Mouse (Mus musculus): ENCODE results near the gene Olfr983. TPM values are rescaled to one million over a fixed set of nuclear protein-coding genes. Genes with fewer than 3 reads are reported as not detected.

Gene Olfr983
- polyA plus RNA-seq (2016; fragmentation: Nextera tagmentation; extraction: Ambion mirVana): not detected in 2 replicates

DNA sequence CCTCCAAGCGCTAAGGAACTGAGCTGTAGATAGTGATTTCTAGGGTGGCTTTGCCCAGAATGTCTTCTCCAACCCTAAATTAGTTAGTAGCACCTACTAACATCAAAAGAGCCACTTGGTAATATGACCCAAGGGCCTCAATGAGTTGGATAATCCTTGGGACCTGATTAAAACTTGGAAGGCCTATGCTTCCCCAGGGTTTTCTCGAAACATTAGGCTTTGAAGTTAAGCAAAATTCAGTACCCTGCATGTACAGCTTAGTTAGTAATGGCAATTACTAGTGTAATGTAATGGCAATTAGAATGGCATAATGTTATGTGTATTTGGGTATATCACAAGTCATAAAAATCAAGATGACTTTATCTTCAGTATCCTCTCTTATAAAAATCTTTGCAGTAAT is at the start of gene Olfr983:
Olfr983 (minus strand) TSS at position 101 of the 400 bp plus-strand sequence.
- H3K4me1 ChIP-seq: no peaks in the 10 kb centered on the region
- H3K4me2 ChIP-seq (replicated peaks): no peak within 1 kb of the TSS
- no peak within 1 kb of the TSS for H3K4me3 ChIP-seq
- no peaks in the 10 kb centered on the region for H3K36me3 ChIP-seq
- no peaks in the 10 kb centered on the region for H3K27me3 ChIP-seq
- no peaks in the 10 kb centered on the region for H3K9me3 ChIP-seq
- no peak for ATAC-seq (ENCODE audit: low FRiP score, low read depth)
- WGBS: 83% methylated on average over 2 of the region's 2 CpGs
- no peak within 1 kb of the TSS for H3K27ac ChIP-seq (replicated peaks)
- H3K9ac ChIP-seq (replicated peaks): no peak within 1 kb of the TSS

- Histone ChIP-seq H3K4me2 (replicated peaks) (no peak overlapping the region), H3K4me3 (no peak overlapping the region), H3K36me3 (no peaks in the 10 kb centered on the region), H3K27me3 (no peaks in the 10 kb centered on the region), H3K4me1 (no peaks in the 10 kb centered on the region), H3K9ac (replicated peaks) (no peak overlapping the region), H3K27ac (replicated peaks) (no peak overlapping the region), H3K9me3 (no peaks in the 10 kb centered on the region)
- no peak for ATAC-seq (ENCODE audit: low FRiP score, low read depth)
- WGBS: 46% methylated on average over 1 of the region's 1 CpGs
These were observed 48.1 kb upstream of the Olfr983 start for GRCm38 (mm10) chr9:40141544-40141943.

DNA sequence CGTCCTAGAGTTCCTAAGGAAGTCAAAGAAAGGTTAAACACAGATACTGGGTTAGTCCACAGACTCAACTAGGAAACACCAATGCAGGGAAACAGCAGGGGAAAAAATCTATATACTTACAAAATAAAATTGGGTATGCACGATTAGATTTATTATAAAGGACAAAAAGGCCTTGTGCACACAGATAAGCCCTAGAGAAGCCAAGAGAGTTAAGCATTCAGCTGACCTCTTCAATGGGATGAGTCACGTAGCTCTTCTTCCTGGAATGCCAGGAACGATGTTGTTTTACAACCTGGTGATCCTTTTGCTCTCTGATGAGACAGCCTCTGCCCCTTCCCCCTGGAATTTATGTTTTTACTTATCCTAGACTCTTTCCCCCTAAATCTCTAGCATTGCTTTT is 46.1 kb upstream of the Olfr983 start:
- no peak for ATAC-seq (ENCODE audit: low FRiP score, low read depth)
- H3K4me3 ChIP-seq: no peak overlapping the region
- 74% methylated on average over 4 of the region's 4 CpGs for WGBS
- H3K9ac ChIP-seq (replicated peaks): no peak overlapping the region
- no peak overlapping the region for H3K27ac ChIP-seq (replicated peaks)
- H3K36me3 ChIP-seq: no peaks in the 10 kb centered on the region
- H3K27me3 ChIP-seq: no peaks in the 10 kb centered on the region
- H3K4me2 ChIP-seq (replicated peaks): no peak overlapping the region
- no peaks in the 10 kb centered on the region for H3K9me3 ChIP-seq
- no peaks in the 10 kb centered on the region for H3K4me1 ChIP-seq

DNA sequence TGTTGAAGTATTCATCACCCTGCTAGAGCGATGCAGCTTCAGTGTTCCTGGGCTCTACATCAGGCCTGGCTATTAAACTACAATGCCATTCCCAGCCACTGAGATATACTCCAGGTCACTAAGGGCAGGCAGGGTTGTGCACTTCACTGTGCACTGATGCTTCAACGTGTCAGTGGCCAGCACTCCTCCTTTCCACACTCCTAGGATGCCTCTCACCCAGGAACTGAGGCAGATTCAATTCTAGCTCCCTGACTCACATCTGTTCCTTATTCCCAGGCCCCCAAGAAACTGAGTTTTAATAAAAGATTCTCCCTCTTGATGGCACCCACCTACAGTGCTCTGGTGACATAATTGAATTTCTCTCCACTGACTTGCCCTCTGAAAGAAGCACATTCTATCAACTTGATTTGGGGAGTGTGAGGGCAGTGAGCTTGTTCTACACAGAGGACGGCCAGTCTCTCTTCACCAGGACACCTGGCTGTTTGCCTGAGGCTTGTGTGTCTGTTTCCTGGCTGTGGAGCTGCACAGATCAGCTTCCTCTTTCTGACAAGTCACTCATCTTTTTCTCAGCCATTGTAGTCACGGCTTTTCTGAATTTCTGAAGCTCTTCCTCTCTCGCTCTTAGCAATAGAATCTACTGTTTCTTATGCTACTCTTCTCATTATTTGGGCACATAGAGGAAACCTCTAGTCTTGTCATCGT is 43.7 kb upstream of the Olfr983 start:
- H3K4me2 ChIP-seq (replicated peaks): no peak overlapping the region
- H3K36me3 ChIP-seq: no peaks in the 10 kb centered on the region
- H3K4me3 ChIP-seq: no peak overlapping the region
- H3K4me1 ChIP-seq: no peaks in the 10 kb centered on the region
- 79% methylated on average over 6 of the region's 6 CpGs for WGBS
- no peaks in the 10 kb centered on the region for H3K27me3 ChIP-seq
- H3K27ac ChIP-seq (replicated peaks): no peak overlapping the region
- H3K9me3 ChIP-seq: no peaks in the 10 kb centered on the region
- no peak for ATAC-seq (ENCODE audit: low FRiP score, low read depth)
- H3K9ac ChIP-seq (replicated peaks): no peak overlapping the region

DNA sequence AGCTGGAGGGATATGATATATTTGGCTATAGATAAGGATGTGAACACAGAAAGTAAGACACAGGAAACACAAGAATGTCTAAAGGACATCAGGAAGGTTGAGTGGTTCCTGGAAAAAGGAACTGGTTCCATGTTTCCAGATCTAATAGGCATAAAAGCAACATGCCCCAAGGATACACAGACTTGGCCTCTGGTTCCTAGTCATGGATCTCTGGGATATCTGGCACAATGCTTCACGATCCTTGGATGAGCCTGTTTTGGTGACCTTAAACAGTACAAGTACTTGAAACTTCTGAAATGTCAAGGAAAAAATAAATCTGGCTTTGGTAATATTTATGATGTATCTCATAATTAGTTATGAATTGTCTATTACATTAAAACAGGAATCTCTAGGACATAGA is 37.2 kb upstream of the Olfr983 start:
- Histone ChIP-seq H3K9me3 (no peaks in the 10 kb centered on the region), H3K27me3 (no peaks in the 10 kb centered on the region), H3K9ac (replicated peaks) (no peak overlapping the region), H3K4me2 (replicated peaks) (no peak overlapping the region), H3K36me3 (no peaks in the 10 kb centered on the region), H3K27ac (replicated peaks) (no peak overlapping the region), H3K4me3 (no peak overlapping the region), H3K4me1 (no peaks in the 10 kb centered on the region)
- no peak for ATAC-seq (ENCODE audit: low FRiP score, low read depth)
- WGBS: 83% methylated on average over 1 of the region's 1 CpGs

GRCm38 (mm10) chr9:40130084-40130483 is 36.7 kb upstream of the Olfr983 start, which contains the start of gene Olfr985:
Gene Olfr985 (minus strand): TSS chr9:40130184.
- H3K4me2 ChIP-seq (replicated peaks): no peak within 1 kb of the TSS
- no peak for ATAC-seq (ENCODE audit: low FRiP score, low read depth)
- no peaks in the 10 kb centered on the region for H3K9me3 ChIP-seq
- H3K9ac ChIP-seq (replicated peaks): no peak within 1 kb of the TSS
- H3K4me1 ChIP-seq: no peaks in the 10 kb centered on the region
- 84% methylated on average over 1 of the region's 1 CpGs for WGBS
- no peak within 1 kb of the TSS for H3K4me3 ChIP-seq
- H3K27ac ChIP-seq (replicated peaks): no peak within 1 kb of the TSS
- no peaks in the 10 kb centered on the region for H3K27me3 ChIP-seq
- H3K36me3 ChIP-seq: no peaks in the 10 kb centered on the region

DNA sequence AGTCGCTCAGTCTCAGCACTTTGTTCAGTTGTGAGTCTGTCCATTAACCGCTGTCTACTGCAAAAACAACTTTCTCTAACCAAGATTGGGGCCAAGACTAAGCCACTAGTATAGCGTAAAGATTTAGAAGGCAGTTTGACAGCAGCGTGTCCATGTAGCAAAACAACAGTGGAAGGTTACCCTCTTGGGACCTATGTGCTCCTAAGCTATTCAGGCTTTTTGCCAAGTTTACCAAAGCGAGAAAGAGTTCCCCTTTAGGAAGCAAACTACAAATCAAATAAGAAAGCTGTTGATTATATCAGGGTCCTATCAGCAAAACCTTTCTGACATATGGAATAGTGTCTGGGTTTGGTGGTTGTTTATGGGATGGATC is 23.9 kb upstream of the Olfr983 start:
- no peak overlapping the region for H3K27ac ChIP-seq (replicated peaks)
- 88% methylated on average over 5 of the region's 5 CpGs for WGBS
- no peak overlapping the region for H3K4me2 ChIP-seq (replicated peaks)
- H3K9ac ChIP-seq (replicated peaks): no peak overlapping the region
- no peaks in the 10 kb centered on the region for H3K9me3 ChIP-seq
- ATAC-seq (ENCODE audit: low FRiP score, low read depth): no peak
- H3K27me3 ChIP-seq: no peaks in the 10 kb centered on the region
- H3K36me3 ChIP-seq: no peaks in the 10 kb centered on the region
- H3K4me1 ChIP-seq: no peaks in the 10 kb centered on the region
- no peak overlapping the region for H3K4me3 ChIP-seq

DNA sequence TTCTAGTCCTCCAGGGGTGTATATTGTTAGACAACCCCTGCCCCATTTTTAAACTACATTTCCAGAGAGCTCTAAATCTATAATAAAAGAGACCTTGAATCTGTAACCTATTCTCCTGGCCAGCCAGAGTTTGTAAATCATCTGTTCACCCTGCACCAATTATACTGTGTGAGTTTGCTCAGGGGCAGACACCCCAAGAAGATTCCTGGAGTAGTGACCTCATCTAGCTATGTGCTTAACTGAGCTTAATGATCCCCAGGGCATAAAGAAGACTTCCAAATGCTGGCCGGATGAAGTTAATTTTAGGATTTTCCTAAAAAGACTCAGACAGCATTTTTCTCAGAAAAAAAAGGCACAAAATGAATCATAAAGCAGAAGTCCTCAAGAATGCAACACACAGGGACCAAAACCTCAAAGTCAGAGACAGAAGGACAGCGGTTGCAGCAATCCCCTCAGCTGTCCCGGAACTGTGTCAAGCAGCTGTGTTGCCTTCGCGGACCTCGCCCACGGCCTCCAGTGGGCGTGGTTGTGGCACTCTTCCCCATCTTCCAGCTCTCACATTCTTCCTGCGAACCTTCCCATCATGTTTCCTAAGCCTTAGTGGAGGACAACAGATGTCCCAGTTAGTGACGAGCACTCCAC is 23.4 kb upstream of the Olfr983 start:
- 80% methylated on average over 10 of the region's 10 CpGs for WGBS
- Histone ChIP-seq H3K4me3 (no peak overlapping the region), H3K4me2 (replicated peaks) (no peak overlapping the region), H3K9me3 (no peaks in the 10 kb centered on the region), H3K4me1 (no peaks in the 10 kb centered on the region), H3K9ac (replicated peaks) (no peak overlapping the region), H3K36me3 (no peaks in the 10 kb centered on the region), H3K27ac (replicated peaks) (no peak overlapping the region), H3K27me3 (no peaks in the 10 kb centered on the region)
- no peak for ATAC-seq (ENCODE audit: low FRiP score, low read depth)

GRCm38 (mm10) chr9:40114106-40114505 is 20.7 kb upstream of the Olfr983 start, which contains the start of gene Olfr984:
Gene Olfr984 (minus strand): TSS chr9:40114206.
- H3K4me2 ChIP-seq (replicated peaks): no peak within 1 kb of the TSS
- no peak within 1 kb of the TSS for H3K4me3 ChIP-seq
- H3K36me3 ChIP-seq: no peaks in the 10 kb centered on the region
- no peak within 1 kb of the TSS for H3K9ac ChIP-seq (replicated peaks)
- 78% methylated on average over 2 of the region's 2 CpGs for WGBS
- H3K4me1 ChIP-seq: no peaks in the 10 kb centered on the region
- H3K27me3 ChIP-seq: no peaks in the 10 kb centered on the region
- no peak within 1 kb of the TSS for H3K27ac ChIP-seq (replicated peaks)
- no peak for ATAC-seq (ENCODE audit: low FRiP score, low read depth)
- no peaks in the 10 kb centered on the region for H3K9me3 ChIP-seq

DNA sequence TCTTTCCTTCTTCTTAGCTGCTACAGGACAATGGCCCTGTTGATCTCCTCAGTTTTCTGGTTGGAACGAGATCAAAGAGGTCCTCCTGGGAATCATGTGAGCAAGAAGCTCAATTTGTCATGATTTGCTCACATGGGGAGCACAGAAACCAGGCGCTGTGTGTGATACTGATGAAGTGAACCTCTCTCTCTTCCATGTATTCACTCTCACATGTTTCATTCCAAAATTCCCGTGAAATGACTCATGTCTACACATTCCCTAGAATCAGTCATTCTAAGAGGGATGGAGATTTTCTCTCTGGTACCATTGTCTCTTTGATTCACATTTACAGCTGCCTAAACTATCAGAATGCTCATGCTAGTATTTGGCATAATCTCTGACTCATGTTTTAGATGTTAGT is 1.4 kb upstream of the Olfr983 start:
- Histone ChIP-seq H3K4me1 (no peaks in the 10 kb centered on the region), H3K36me3 (no peaks in the 10 kb centered on the region), H3K27me3 (no peaks in the 10 kb centered on the region), H3K4me2 (replicated peaks) (no peak overlapping the region), H3K9me3 (no peaks in the 10 kb centered on the region), H3K4me3 (no peak overlapping the region), H3K27ac (replicated peaks) (no peak overlapping the region), H3K9ac (replicated peaks) (no peak overlapping the region)
- WGBS: 73% methylated on average over 3 of the region's 3 CpGs
- no peak for ATAC-seq (ENCODE audit: low FRiP score, low read depth)

DNA sequence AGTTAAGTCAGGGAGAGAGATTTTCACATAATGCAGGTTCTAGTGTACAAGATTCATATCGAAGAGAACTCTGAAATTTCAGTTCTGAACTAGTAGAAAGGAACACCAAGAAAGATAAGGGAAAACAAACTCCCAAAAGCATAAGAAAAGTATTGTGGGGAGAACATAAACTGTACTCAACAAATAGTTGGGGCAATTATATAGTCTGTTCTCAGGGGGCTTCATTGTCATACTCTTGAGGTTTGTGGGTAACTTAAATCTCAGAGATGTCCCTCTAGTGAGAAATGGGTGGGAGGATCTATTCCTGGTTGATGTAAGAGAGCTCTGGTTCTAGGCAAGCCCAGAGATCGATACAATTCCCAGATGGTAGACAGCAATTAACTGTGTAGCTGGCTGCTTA is 19.9 kb downstream of the Olfr983 start, which contains the start of gene Olfr982:
Olfr982 (plus strand) TSS at position 301 of the 400 bp plus-strand sequence.
- no peak within 1 kb of the TSS for H3K27ac ChIP-seq (replicated peaks)
- no peaks in the 10 kb centered on the region for H3K27me3 ChIP-seq
- H3K4me1 ChIP-seq: no peaks in the 10 kb centered on the region
- ATAC-seq (ENCODE audit: low FRiP score, low read depth): no peak
- no peaks in the 10 kb centered on the region for H3K36me3 ChIP-seq
- no peak within 1 kb of the TSS for H3K4me3 ChIP-seq
- H3K4me2 ChIP-seq (replicated peaks): no peak within 1 kb of the TSS
- 87% methylated on average over 2 of the region's 2 CpGs for WGBS
- H3K9me3 ChIP-seq: no peaks in the 10 kb centered on the region
- H3K9ac ChIP-seq (replicated peaks): no peak within 1 kb of the TSS

DNA sequence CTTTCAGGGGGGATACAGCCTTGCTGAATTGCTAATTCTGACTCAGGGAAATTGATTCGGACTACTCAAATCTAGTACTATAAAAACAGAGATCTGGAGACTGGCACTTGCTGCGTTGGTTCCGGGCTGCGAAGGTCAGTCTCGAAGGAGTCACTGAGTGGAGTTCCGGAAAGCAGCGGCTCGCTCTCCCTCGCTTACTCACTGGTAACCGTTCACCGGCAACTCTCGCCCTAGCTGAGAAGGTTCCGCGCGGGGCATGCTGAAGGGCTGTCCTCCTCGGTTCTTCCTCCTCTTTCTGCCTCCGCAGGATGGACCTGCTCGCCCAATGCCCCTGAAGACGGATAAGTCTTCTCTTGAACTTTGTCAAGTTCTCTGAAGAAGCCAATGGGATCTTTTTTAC is 43.3 kb downstream of the Olfr983 start:
- H3K4me2 ChIP-seq (replicated peaks): no peak overlapping the region
- no peak overlapping the region for H3K27ac ChIP-seq (replicated peaks)
- no peaks in the 10 kb centered on the region for H3K9me3 ChIP-seq
- H3K27me3 ChIP-seq: no peaks in the 10 kb centered on the region
- 91% methylated on average over 19 of the region's 19 CpGs for WGBS
- ATAC-seq (ENCODE audit: low FRiP score, low read depth): no peak
- no peaks in the 10 kb centered on the region for H3K36me3 ChIP-seq
- no peaks in the 10 kb centered on the region for H3K4me1 ChIP-seq
- H3K4me3 ChIP-seq: no peak overlapping the region
- H3K9ac ChIP-seq (replicated peaks): no peak overlapping the region

Data from midbrain, embryonic 12.5 days (tissue).